Mouse (Mus musculus) Patski (cell line): ENCODE measurements at regions not wholly inside any gene's neighbourhood (a gene's known extent, or its start where the extent isn't known, plus 50 kb on each side); places are given as distances from the start of the nearest gene placed in this dataset.
A peak's percentile ranks its signal among the peaks of the same experiment; 100 is the strongest.

ENCODE experiments used
- ATAC-seq: fragments of 100-300 bp; one replicate; pipeline ENCODE4 v1.8.0; 2021
- CTCF ChIA-PET: fragments of 350-600 bp; sonication (Branson Sonifier 250); formaldehyde crosslinking; loops from one replicate; lab custom pipeline; 2022; ENCODE audit warnings: inconsistent platforms; lab: Charles Lee
- POLR2A ChIA-PET: fragments of 350-600 bp; sonication (Branson Sonifier 250); formaldehyde crosslinking; loops from one replicate; lab custom pipeline; 2022; ENCODE audit warnings: antibody characterized with exemption, inconsistent platforms; lab: Charles Lee
- DNase-seq: peaks from one replicate; pipeline ENCODE4 v3.0.0-alpha.2; 2011; ENCODE audit warnings: low read depth, low spot score
- H3K27me3 ChIP-seq: fragments of 371-371 bp; one replicate; pipeline ENCODE4 v1.5.1; 2021
- CTCF ChIP-seq: fragments of 100-300 bp; IDR thresholded peaks from one replicate; pipeline ENCODE4 v1.5.1; 2021
- in situ Hi-C: fragments of 300-500 bp; cut with MboI; formaldehyde crosslinking; loops from 3 replicates; pipeline ENCODE4 v1.11.1; 2018; ENCODE audit warnings: low pct_unique_long_range_greater_than_20kb, mixed read lengths

GRCm38 (mm10) chr5:136642208-136642607, 50.7 kb upstream of the Myl10 start:
- DNase-seq (no peak), ATAC-seq (peak; percentile 20)
- TF ChIP-seq CTCF = no peak
- no peaks in the 10 kb centered on the region for H3K27me3 ChIP-seq
- in situ Hi-C loops = no loop called here
- CTCF ChIA-PET = no interaction called here
- POLR2A ChIA-PET = interaction anchor here (0.6 to 1.3 kb wide), 2 partner anchors 10 to 15 kb away, joined by 3 to 5 read pairs; no protein-coding TSS in a partner anchor
